Mouse (Mus musculus): ENCODE measurements around the gene Gyg. TPM values are rescaled to one million over a fixed set of nuclear protein-coding genes. Genes with fewer than 3 reads are reported as not detected.

Gene Gyg
- total RNA-seq (2021) = 10 to 100 TPM; 39.2 to 44.8 TPM
- long read RNA-seq, experiment 1, transcript Gyg-201 (7 exons, 1,922 nt) = major isoform, 12 of 37 reads
- long read RNA-seq, experiment 1, transcript Gyg-204 (8 exons, 1,662 nt) = minor isoform, 11 of 37 reads
- long read RNA-seq, experiment 1, partial matches to known transcripts = 13 of 37 reads
- long read RNA-seq, experiment 1, other reads (novel, unspliced or antisense) = 1 of 37 reads
- long read RNA-seq, experiment 2, transcript Gyg-204 (8 exons, 1,662 nt) = minor isoform, 15 of 53 reads
- long read RNA-seq, experiment 2, transcript Gyg-201 (7 exons, 1,922 nt) = major isoform, 16 of 53 reads
- long read RNA-seq, experiment 2, partial matches to known transcripts = 22 of 53 reads
- long read RNA-seq, experiment 2, other reads (novel, unspliced or antisense) = 0 of 53 reads

DNA sequence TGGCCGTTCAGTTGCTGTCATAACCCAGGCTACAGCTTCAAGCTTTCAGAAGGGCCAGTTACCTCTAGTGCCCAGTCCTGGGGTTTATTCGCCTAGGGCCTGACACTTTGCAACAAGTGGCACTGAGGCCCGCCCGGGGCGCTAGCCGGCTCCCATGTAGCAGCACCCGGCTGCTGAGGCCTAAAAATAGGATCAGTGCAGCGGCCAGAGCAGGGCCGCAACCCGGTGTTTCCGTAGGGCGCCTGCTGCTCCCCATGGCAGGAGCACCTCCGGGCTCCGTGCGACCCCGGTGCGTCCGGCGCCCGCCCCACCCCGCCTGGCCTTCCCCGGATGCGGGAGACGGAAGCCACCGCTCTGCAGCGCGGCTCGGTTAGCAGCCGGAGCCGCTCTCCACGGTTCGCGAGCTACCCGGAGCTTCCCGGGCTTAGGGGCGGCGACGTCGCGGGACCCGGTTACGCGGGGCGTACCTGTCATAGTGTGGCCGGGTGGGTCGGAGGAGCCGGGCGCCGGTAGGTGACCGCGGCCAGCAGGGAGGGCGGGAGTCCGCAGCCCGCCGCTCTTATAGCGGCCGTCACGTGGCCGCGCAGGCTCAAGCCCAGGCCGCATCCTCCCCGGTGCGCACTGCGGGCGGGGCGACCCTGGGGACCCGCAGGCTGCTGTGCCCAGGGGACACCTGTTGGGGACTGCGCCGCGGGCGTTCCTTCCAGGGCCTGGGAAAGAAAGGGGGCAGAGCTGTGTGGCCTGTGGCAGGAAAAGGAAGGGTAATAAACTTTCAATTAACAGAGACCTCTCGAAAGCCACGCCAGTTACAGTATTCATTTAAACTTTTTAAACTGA lies at the start of gene Gyg:
Gyg (minus strand) TSS at position 787 of the 837 bp plus-strand sequence.
- Histone ChIP-seq H3K27ac (peak within 1 kb of the TSS; percentile 92), H3K4me3 (peak within 1 kb of the TSS; percentile 80)
- TF ChIP-seq CTCF (conservative IDR thresholded peaks at IDR 0.05) = peak; percentile 16; the same call in 1 of the 2 replicates
- peak; percentile 17 to 35 for DNase-seq (ENCODE audit: low spot score in 2 of 2)

DNA sequence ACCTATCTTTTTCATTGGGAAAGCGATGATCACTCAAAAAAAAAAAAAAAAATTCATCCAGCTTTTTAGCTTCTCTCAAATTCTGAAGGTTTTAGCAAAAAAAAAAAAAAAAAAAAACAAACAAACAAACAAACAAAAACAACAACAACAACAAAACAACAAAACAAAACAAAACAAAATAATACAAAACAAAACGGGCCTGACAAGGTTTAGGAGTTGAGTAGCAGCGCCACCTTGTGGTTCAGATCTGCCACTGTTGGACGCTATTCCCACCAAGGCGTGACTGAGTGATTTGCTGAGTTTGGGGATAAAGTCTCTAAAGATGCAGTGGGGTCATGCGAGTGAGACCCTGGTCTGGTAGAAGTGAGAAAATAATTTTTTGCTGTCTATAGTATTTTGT lies 43.8 kb upstream of the Gyg start:
- Histone ChIP-seq H3K27ac (no peak overlapping the region), H3K4me3 (no peak overlapping the region)
- TF ChIP-seq CTCF (conservative IDR thresholded peaks at IDR 0.05) = peak; percentile 92
- DNase-seq (ENCODE audit: low spot score in 2 of 2) = peak; percentile 12 to 63

DNA sequence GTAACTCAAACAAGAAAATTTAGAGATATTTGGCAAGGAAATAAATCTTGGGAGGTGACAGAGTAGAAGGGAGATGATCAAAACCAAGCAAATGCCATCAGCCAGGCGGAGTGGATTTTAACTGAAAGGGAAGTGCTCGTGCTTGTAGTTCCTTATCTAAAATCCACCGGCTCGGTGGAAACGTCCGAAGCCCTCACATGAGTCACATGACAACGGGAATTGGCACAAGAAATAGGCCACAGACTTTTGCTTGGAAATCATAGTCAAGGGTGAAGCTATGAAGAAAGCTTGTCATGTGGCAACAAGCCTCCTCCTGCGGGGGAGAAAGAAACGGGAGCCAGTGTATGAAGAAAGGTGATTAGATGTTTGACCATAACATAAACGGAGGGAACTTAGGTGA lies 42.8 kb upstream of the Gyg start:
- DNase-seq (ENCODE audit: low spot score in 2 of 2) = no peak
- H3K27ac ChIP-seq = no peak overlapping the region
- TF ChIP-seq CTCF (conservative IDR thresholded peaks at IDR 0.05) = no peak
- no peak overlapping the region for H3K4me3 ChIP-seq

DNA sequence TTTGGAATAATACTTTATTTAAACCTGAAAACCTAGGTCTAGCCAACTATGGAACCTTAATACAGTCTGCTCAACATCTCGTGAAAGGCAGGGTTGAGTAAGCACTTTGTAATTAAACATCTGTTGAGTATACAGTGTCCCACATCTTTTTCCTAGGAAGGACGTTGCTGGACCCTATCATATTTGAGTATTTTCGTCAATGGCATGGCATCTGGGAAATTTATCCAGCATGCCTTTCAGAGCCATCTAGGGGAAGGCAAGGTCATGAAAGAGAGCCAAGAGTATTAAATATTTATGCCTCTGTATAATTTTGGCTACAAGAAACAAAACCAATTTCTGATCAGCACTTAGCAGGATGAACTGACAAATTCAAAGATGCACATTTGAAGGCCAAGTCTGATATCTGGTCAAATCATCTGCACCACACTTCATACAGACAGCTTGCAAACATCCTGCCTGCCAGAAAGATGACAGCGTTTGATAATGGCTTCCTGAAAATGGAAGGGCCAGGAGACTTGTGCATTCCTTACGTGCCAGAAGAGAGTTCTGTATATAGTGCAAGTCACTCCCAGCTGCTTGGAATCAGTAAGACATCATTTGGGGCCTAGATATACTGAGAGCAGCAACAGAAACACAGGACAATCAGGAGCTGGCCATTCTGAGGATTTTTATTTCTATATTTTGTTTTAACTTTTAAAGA lies 34.0 kb upstream of the Gyg start:
- no peak for DNase-seq (ENCODE audit: low spot score in 2 of 2)
- Histone ChIP-seq H3K4me3 (no peak overlapping the region), H3K27ac (no peak overlapping the region)
- no peak for TF ChIP-seq CTCF (conservative IDR thresholded peaks at IDR 0.05)

GRCm38 (mm10) chr3:20172394-20172793 lies 17.3 kb upstream of the Gyg start:
- no peak overlapping the region for H3K27ac ChIP-seq
- no peak for DNase-seq (ENCODE audit: low spot score in 2 of 2)
- H3K4me3 ChIP-seq = no peak overlapping the region
- no peak for TF ChIP-seq CTCF (conservative IDR thresholded peaks at IDR 0.05)

- TF ChIP-seq CTCF (conservative IDR thresholded peaks at IDR 0.05) = no peak
- DNase-seq (ENCODE audit: low spot score in 2 of 2) = no peak
- Histone ChIP-seq H3K27ac (no peak overlapping the region), H3K4me3 (no peak overlapping the region)
Observed at GRCm38 (mm10) chr3:20167487-20167886, 12.4 kb upstream of the Gyg start.

DNA sequence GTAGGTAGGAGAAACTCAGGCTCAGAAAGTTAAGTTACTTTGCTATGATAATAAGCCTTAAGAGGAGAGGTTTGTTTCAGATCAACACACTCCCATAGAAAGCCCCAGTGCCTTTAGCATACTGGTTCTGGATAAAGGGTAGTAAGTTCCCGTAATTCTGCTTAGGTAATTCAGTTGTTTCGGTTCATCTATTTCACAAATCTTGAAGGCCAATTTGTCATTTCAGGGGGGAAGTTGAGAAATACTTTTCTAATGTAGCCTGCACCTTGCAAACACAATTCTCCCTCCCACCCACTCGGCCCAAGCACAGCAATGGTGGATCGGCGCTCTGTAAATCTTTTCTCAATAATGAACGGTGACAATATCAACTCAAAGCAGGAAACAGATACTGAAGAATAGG lies 359 bp upstream of the Gyg start:
- no peak for TF ChIP-seq CTCF (conservative IDR thresholded peaks at IDR 0.05)
- Histone ChIP-seq H3K4me3 (peak overlapping the region; percentile 80), H3K27ac (no peak overlapping the region)
- DNase-seq (ENCODE audit: low spot score in 2 of 2) = no peak

GRCm38 (mm10) chr3:20151651-20152050 lies 3.5 kb downstream of the Gyg start:
- H3K27ac ChIP-seq = no peak overlapping the region
- no peak overlapping the region for H3K4me3 ChIP-seq
- DNase-seq (ENCODE audit: low spot score in 2 of 2) = no peak
- no peak for TF ChIP-seq CTCF (conservative IDR thresholded peaks at IDR 0.05)

DNA sequence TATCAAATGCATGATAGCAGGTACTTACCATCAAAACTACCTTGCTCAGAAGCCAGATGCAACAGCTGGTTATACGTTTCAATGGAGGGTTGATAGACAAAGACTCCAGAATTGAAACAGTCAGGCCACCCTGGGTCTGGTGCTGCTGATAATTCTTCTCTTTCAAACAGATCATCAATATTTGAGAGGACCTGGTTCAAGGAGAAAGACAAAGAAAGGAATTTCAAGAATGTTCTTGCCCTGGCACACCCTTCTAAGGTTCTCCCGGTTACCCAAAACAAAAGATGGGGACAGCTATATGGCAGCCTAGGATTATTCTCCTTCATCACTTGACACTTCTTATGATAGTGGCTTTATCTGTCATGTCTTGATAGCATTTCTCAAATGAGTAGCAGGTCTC lies 4.6 kb downstream of the Gyg start:
- no peak for DNase-seq (ENCODE audit: low spot score in 2 of 2)
- Histone ChIP-seq H3K27ac (no peak overlapping the region), H3K4me3 (no peak overlapping the region)
- TF ChIP-seq CTCF (conservative IDR thresholded peaks at IDR 0.05) = no peak

GRCm38 (mm10) chr3:20147647-20148046 lies 7.5 kb downstream of the Gyg start:
- peak overlapping the region; percentile 49 for H3K27ac ChIP-seq
- no peak for TF ChIP-seq CTCF (conservative IDR thresholded peaks at IDR 0.05)
- no peak for DNase-seq (ENCODE audit: low spot score in 2 of 2)
- H3K4me3 ChIP-seq = no peak overlapping the region

- DNase-seq (ENCODE audit: low spot score in 2 of 2) = no peak
- TF ChIP-seq CTCF (conservative IDR thresholded peaks at IDR 0.05) = no peak
- Histone ChIP-seq H3K27ac (peak overlapping the region; percentile 49), H3K4me3 (no peak overlapping the region)
Observed at GRCm38 (mm10) chr3:20146884-20147395, 8.2 kb downstream of the Gyg start.

GRCm38 (mm10) chr3:20145696-20146113 lies 9.4 kb downstream of the Gyg start:
- no peak overlapping the region for H3K27ac ChIP-seq
- TF ChIP-seq CTCF (conservative IDR thresholded peaks at IDR 0.05) = no peak
- H3K4me3 ChIP-seq = no peak overlapping the region
- no peak for DNase-seq (ENCODE audit: low spot score in 2 of 2)

DNA sequence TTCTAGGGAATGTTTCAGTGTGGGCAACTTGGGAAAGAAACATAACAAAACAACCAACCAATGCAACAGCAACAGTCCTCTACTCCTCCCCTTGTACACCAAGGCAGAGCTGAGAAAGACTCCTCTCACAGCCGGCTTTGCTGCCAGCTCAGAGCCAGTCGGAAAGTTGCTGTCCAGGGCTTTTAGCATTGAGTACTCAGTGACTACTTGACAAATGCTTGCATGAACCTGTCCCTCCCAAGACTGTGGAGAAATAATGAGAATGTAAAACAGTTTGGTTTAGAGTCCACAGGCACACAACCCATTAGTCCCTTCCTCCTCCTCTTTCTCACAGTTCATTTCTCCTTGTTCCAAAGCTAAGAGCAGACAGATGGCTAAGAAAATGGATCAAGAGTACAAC lies 10.7 kb downstream of the Gyg start:
- H3K27ac ChIP-seq = peak overlapping the region; percentile 70; the same call in 1 of the 2 replicates
- no peak for DNase-seq (ENCODE audit: low spot score in 2 of 2)
- no peak for TF ChIP-seq CTCF (conservative IDR thresholded peaks at IDR 0.05)
- H3K4me3 ChIP-seq = no peak overlapping the region
